Mouse (Mus musculus): ENCODE data around the gene Sez6l2. TPM values are rescaled to one million over a fixed set of nuclear protein-coding genes. Genes with fewer than 3 reads are reported as not detected.

Sez6l2 gene
- 1 to 10 TPM in 1 of 2 experiments, under 1 TPM in 1; 0.96 to 2.1 TPM for total RNA-seq (2023)

DNA sequence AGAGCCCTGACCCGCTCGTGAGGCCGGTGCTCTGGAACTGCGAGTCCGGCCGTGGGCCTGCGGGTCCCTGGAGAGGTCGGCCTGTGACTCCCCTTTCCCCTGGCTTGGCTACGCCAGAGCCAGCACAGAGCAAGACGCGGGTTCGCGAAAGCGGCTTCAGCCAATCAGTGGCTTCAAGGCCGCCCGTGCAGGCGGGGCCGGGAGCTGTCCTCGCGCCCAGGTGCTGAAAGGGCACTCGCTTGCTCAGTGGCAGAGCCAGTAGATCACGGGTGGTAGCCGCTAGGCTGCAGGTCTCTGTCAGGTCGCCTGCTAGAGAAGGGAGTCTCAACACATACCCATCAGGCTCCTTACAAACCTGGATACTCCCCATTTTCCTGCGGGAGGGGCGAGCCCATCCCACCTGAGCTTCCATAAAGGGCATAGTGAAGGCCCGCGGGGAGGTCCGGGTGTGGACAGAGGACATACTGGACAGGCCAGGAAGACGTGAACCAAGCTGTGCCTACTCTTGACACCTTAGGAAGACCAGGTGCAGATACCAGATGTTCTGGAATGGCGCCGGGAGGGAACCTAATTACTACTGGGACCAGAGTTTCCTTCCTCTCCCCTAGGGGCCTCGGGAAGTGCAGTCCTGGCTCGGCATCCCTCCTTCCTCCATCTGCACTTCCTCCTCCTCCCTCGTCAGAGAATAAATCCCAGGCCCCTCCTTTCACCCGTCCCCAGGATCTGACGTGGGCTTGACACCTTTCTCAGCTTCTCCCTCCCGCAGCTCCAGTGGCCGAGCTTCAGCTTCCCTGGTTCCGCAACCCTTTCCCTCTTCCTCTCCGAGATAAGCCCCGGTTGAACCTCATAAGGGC lies at the start of gene Sez6l2:
Sez6l2 (plus strand) TSS at position 771 of the 854 bp plus-strand sequence.

DNA sequence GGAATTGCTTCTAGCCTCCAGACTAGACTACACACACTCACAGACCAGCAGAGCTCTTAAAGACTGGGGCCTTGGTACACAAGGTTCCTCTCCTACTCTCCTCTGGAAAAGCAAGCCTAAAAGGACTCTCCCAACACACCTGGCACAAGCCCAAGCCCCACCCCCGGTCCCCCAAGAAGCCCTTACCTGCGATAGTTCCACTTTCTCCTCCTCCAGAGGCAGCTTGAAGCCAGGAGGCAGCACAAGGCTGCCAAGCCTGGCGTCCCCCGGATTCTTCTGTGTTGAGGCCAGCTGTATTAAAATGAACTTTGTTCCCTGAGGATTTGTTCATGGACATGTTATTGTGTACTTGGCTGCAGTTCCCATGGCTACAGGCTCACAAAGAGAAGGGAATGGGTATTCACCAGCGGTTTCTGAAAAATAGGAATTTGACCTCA lies 27.7 kb upstream of the Sez6l2 start, which contains the start of gene Tmem219:
Tmem219 (minus strand) TSS at position 294 of the 437 bp plus-strand sequence.

DNA sequence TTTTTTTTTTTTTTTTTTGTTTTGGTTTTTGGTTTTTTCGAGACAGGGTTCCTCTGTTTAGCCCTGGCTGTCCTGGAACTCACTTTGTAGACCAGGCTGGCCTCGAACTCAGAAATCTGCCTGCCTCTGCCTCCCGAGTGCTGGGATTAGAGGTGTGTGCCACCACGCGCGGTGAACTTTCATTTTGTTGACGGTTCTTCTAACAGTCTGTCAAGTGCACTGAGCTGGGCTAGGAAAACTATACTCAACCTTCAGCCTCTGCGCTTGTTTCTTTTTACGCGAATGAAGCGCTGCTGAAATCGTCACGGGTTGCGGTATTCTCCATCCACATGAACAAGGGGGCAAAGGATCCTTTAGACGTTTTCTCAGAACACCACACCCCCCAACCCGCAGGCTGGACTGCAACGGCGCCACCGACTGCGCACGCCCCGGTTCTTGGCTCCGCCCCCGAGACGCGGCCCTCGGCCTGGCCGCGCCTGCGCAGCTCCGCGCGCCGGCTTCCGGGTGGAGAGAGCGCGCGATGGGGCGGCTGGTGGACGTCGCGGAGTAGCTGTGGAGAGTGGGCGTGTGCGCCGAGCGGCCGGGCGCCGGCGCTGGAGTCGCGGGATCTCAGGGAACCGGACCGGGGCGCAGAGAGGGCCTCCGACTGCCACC lies 21.9 kb upstream of the Sez6l2 start, which contains the start of gene Kctd13:
Kctd13 (plus strand) TSS at position 496 of the 654 bp plus-strand sequence.

DNA sequence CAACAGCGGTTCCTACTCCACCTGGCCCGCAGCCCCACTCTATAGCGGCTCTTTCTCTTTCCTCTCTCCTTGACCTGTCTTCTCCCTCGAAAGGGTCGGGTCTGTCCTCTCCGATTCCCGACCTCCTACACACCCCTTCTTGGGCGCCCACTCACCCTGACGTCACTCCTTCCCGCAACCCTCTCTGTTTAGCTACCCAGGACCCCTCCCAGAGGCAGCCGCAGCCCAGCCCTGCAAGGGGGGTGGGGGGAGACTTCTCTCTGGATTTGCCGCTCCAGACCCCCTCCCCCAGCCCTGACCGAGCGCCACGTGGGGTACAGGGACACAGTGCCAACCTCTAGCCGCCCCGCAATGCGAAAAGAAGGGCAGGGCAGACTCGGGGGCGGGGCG lies 965 bp upstream of the Sez6l2 start, which contains the start of gene Asphd1:
Asphd1 (minus strand) TSS at position 180 of the 390 bp plus-strand sequence.

DNA sequence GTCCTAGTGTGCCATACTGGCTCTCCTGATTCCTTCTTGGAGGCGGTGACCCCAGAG lies 25.4 kb downstream of the Sez6l2 start, which contains the start of gene Cdipt:
Cdipt (plus strand) TSS at position 22 of the 57 bp plus-strand sequence.

DNA sequence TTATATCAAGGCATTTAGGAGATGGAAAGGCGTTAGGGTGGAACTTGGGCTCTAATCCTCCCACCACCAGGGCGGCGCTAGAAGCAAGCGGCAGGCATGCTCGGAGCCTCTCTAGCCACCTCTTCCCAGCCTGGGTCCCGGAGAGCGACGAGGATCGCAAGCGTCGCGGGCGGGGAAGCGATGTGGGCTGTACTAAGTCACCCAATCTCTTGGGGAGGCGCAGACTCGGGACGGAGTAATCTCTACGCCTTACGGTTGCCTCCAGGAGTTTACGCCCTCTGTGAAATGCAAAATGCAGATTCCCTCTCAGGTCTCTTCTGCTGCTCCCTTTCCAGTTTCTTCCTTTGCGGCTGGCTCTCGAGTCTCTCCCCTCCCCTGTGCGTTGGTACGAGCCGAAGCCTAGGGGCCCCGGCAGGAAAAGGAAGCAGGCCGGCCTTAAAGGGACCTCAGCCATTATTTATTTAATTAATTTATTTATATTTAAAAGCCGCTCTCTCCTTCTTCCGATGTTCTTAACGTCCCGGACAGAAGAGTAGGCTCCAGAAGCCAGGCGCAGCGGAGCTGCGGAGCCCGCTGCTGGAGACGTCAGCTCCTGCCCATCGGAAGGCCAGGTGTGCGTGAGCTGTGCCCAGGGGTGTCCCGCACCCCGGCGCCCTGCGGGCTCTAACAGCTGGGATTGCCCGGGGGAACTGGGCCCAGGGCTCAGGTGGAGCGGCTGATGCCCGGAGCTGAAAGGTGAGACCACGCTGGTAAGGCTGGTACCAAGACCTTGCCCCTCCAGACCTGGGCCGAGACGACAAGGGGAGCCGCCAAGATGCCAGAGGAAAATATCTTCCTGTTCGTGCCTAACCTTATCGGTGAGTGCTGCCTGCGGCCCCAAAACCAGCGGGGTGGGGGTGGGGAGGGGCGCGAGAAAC lies 25.8 kb downstream of the Sez6l2 start, which contains the start of gene Cdiptos:
Cdiptos (minus strand) TSS at position 149 of the 917 bp plus-strand sequence.

DNA sequence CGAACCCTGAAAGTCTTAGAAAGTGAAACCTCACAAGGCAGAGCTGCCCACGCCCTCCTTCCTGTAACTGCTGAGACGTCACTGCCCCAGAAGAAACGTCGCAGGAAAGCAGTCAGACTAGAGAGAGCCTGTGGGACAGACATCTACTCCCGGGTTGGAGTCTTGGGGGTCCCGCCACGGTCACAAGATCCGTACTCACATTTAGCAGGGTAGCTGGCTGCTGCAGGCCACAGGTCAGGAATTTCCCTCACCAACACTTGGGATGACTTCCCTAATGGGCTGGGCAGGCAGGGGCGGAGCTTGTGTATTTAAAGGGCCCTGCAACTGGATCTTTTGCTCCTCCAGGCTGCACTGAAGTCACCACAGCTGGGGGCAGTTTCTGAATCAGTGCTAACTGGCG lies 64.0 kb downstream of the Sez6l2 start, which contains the start of gene Mvp:
Mvp (minus strand) TSS at position 302 of the 400 bp plus-strand sequence.

DNA sequence TGATC lies 65.9 kb downstream of the Sez6l2 start, which contains the start of gene Pagr1b:
Pagr1b (minus strand) TSS at position 4 of the 5 bp plus-strand sequence.

DNA sequence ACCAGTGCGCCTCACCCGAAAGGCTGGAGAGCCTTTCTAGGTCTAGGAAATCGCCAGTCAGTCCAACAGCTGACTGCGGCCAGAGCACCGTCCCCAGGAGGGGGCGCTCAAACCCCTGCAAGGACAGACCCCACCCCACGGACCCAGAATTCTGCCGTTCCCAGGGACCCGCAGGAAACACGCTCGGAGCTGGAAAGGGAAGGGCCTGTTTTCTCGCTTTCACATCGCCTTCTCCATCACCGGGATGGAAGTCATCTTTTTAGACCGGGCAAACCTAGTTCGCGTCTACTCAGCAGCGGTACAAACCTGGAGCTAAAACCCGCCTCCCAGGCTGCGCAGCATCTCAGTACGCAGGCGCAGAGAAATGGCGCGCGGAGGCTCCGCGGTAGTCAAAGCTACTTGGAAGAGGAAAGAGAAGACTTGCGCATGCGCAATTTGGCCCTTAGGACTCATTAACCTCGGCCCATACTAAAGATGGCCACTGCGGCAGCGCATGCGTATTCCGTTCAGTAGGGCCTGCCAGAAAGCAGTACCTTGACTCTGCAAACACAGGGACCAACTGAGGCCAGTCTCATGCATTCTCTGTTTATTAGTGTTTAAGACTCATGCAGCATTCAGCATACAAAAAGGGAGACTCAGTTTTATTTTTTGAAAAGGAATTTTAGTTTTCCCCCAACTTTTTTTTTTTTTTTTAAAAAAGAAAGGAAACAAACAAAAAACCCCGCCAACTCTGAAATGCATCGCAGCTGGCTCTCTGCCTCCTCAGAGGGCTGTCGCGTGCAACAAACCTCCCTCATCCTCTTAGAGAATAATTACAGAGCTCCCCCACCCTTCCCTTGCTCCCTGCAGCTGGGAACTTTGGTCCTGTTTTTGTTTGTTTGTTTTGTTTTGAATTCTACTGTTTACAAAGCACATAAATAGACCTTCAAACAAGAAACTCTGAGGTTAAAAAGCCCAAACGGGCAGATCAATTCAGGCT lies 66.9 kb downstream of the Sez6l2 start, which contains the start of gene Pagr1a:
Pagr1a (minus strand) TSS at position 382 of the 979 bp plus-strand sequence.

Other genes with a start within 250 kb of the Sez6l2 start
- gene Coro1a, start 242.8 kb upstream of the Sez6l2 start, total RNA-seq (2023): 1,000 to 10,000 TPM; 1,654 to 1,761 TPM
- gene Mapk3, start 191.0 kb upstream of the Sez6l2 start, total RNA-seq (2023): 100 to 1,000 TPM; 246 to 252 TPM
- gene Gdpd3, start 184.2 kb upstream of the Sez6l2 start, total RNA-seq (2023): 10 to 100 TPM; 23.4 to 27.0 TPM
- 100 to 1,000 TPM; 233 to 240 TPM for gene Ypel3, start 173.6 kb upstream of the Sez6l2 start, total RNA-seq (2023)
- gene Tbx6, start 169.1 kb upstream of the Sez6l2 start, total RNA-seq (2023): 1 to 10 TPM; 7.1 to 8.5 TPM
- gene Ppp4c, start 158.1 kb upstream of the Sez6l2 start, total RNA-seq (2023): 100 to 1,000 TPM; 213 to 217 TPM
- gene Fam57b, start 152.9 kb upstream of the Sez6l2 start, total RNA-seq (2023): not detected
- not detected for gene 4930451I11Rik, start 118.9 kb upstream of the Sez6l2 start, total RNA-seq (2023)
- not detected for gene Doc2a, start 103.1 kb upstream of the Sez6l2 start, total RNA-seq (2023)
- 10 to 100 TPM; 39.3 to 52.5 TPM for gene Hirip3, start 88.6 kb upstream of the Sez6l2 start, total RNA-seq (2023)
- 10 to 100 TPM; 39.7 to 40.9 TPM for gene Ino80e, start 88.2 kb upstream of the Sez6l2 start, total RNA-seq (2023)
- 10 to 100 TPM; 72.6 to 75.0 TPM for gene Taok2, start 65.9 kb upstream of the Sez6l2 start, total RNA-seq (2023)
- gene Tmem219, start 27.6 kb upstream of the Sez6l2 start, total RNA-seq (2023): 10 to 100 TPM; 42.6 to 49.2 TPM
- 10 to 100 TPM; 15.5 to 18.1 TPM for gene Kctd13, start 21.7 kb upstream of the Sez6l2 start, total RNA-seq (2023)
- not detected for gene Asphd1, start 981 bp upstream of the Sez6l2 start, total RNA-seq (2023)
- 10 to 100 TPM; 65.6 to 77.0 TPM for gene Cdipt, start 25.4 kb downstream of the Sez6l2 start, total RNA-seq (2023)
- gene Cdiptos, start 25.5 kb downstream of the Sez6l2 start, total RNA-seq (2023): 1 to 10 TPM; 1.3 to 2.5 TPM
- 10 to 100 TPM; 41.8 to 47.1 TPM for gene Mvp, start 64.1 kb downstream of the Sez6l2 start, total RNA-seq (2023)
- 1 to 10 TPM in 1 of 2 experiments, not detected in 1; 8.7 TPM for gene Pagr1b, start 65.9 kb downstream of the Sez6l2 start, total RNA-seq (2023)
- 10 to 100 TPM in 1 of 2 experiments, not detected in 1; 11.2 TPM for gene Pagr1a, start 66.8 kb downstream of the Sez6l2 start, total RNA-seq (2023)
- 10 to 100 TPM; 23.6 to 31.0 TPM for gene Gm42742, start 70.5 kb downstream of the Sez6l2 start, total RNA-seq (2023)
- gene Prrt2, start 70.6 kb downstream of the Sez6l2 start, total RNA-seq (2023): under 1 TPM in 1 of 2 experiments, not detected in 1; 0.61 TPM
- gene Maz, start 76.5 kb downstream of the Sez6l2 start, total RNA-seq (2023): 100 to 1,000 TPM; 177 to 194 TPM
- gene Kif22, start 91.9 kb downstream of the Sez6l2 start, total RNA-seq (2023): 10 to 100 TPM; 78.1 to 84.3 TPM
- 1 to 10 TPM; 1.1 to 1.9 TPM for gene Zg16, start 136.8 kb downstream of the Sez6l2 start, total RNA-seq (2023)
- gene AI467606, start 140.8 kb downstream of the Sez6l2 start, total RNA-seq (2023): 100 to 1,000 TPM; 125 to 140 TPM
- gene Qprt, start 171.7 kb downstream of the Sez6l2 start, total RNA-seq (2023): 1 to 10 TPM; 5.4 to 7.0 TPM
- gene Spn, start 187.3 kb downstream of the Sez6l2 start, total RNA-seq (2023): 100 to 1,000 TPM; 133 to 135 TPM
- gene Cd2bp2, start 245.5 kb downstream of the Sez6l2 start, total RNA-seq (2023): 10 to 100 TPM; 50.1 to 54.2 TPM